Mouse (Mus musculus) stomach, postnatal 0 days (tissue): Measurements from ENCODE around the gene Tmem242.

Experiments used
- CTCF ChIP-seq: IDR thresholded peaks from 2 replicates; pipeline ENCODE4 v1.5.1; 2016; ENCODE audit warnings: antibody characterized with exemption, low read depth, mild to moderate bottlenecking, moderate library complexity
- EP300 ChIP-seq: optimal IDR thresholded peaks from 2 replicates; pipeline ENCODE3; 2016; ENCODE audit warnings: antibody characterized with exemption

GRCm38 (mm10) chr17:5401288-5401687 is 38.8 kb downstream of the Tmem242 start:
- TF ChIP-seq CTCF = no peak
- TF ChIP-seq EP300 = no peak
